Mouse (Mus musculus): ENCODE results near the gene Hunk. TPM values are rescaled to one million over a fixed set of nuclear protein-coding genes. Genes with fewer than 3 reads are reported as not detected.

Gene Hunk
- total and polyA plus RNA-seq, 3 experiments = 0.01 TPM; not detected in 2

- Histone ChIP-seq H3K27me3 (ENCODE audit: control insufficient read depth in 1 of 2, insufficient read depth in 2 of 2, low read length in 2 of 2) (no peaks in the 10 kb centered on the region), H3K79me2 (ENCODE audit: control insufficient read depth, insufficient read depth, low read length, poor library complexity) (no peaks in the 10 kb centered on the region), H3K9me3 (replicated peaks; ENCODE audit: insufficient read depth, low read length) (no peaks in the 10 kb centered on the region), H3K4me1 (ENCODE audit: control insufficient read depth in 1 of 2, insufficient read depth in 2 of 2, low read length in 2 of 2) (no peaks in the 10 kb centered on the region), H3K4me3 (ENCODE audit: control insufficient read depth in 1 of 2, insufficient read depth in 1 of 2, low read depth in 2 of 2, low read length in 2 of 2) (no peak overlapping the region), H3K36me3 (ENCODE audit: control insufficient read depth in 1 of 2, insufficient read depth in 2 of 2, low read length in 2 of 2) (no peaks in the 10 kb centered on the region), H3K9ac (ENCODE audit: control insufficient read depth, low read depth, low read length, poor library complexity, severe bottlenecking) (no peak overlapping the region), H3K27ac (ENCODE audit: control insufficient read depth, low read depth, low read length) (no peak overlapping the region)
- no peak for DNase-seq (ENCODE audit: low read depth, low spot score)
- TF ChIP-seq USF2 (IDR thresholded peaks at IDR 0.05; ENCODE audit: borderline replicate concordance in 1 of 2, insufficient read depth in 1 of 2, low read depth in 1 of 2, low read length in 2 of 2) (no peak), CTCF (IDR thresholded peaks at IDR 0.05 in 2 of 3, conservative IDR thresholded peaks at IDR 0.05 in 1 of 3; ENCODE audit: control insufficient read depth in 1 of 3, insufficient read depth in 1 of 3, low read depth in 2 of 3, low read length in 3 of 3, poor library complexity in 1 of 3, severe bottlenecking in 1 of 3) (no peak), GATA1 (IDR thresholded peaks at IDR 0.05; ENCODE audit: low read depth, low read length) (no peak)
Observed at GRCm38 (mm10) chr16:90534591-90534990, 148.8 kb downstream of the Hunk start.

- no peak overlapping the region for H3K4me3 ChIP-seq (ENCODE audit: control insufficient read depth in 1 of 2, insufficient read depth in 1 of 2, low read depth in 2 of 2, low read length in 2 of 2)
Observed at GRCm38 (mm10) chr16:90538926-90539325, 153.1 kb downstream of the Hunk start.

GRCm38 (mm10) chr16:90541191-90541590 is 155.4 kb downstream of the Hunk start:
- Histone ChIP-seq H3K27me3 (ENCODE audit: control insufficient read depth in 1 of 2, insufficient read depth in 2 of 2, low read length in 2 of 2) (no peaks in the 10 kb centered on the region), H3K79me2 (ENCODE audit: control insufficient read depth, insufficient read depth, low read length, poor library complexity) (no peaks in the 10 kb centered on the region), H3K9ac (ENCODE audit: control insufficient read depth, low read depth, low read length, poor library complexity, severe bottlenecking) (no peak overlapping the region), H3K27ac (ENCODE audit: control insufficient read depth, low read depth, low read length) (no peak overlapping the region), H3K4me1 (ENCODE audit: control insufficient read depth in 1 of 2, insufficient read depth in 2 of 2, low read length in 2 of 2) (no peaks in the 10 kb centered on the region), H3K4me3 (ENCODE audit: control insufficient read depth in 1 of 2, insufficient read depth in 1 of 2, low read depth in 2 of 2, low read length in 2 of 2) (no peak overlapping the region), H3K36me3 (ENCODE audit: control insufficient read depth in 1 of 2, insufficient read depth in 2 of 2, low read length in 2 of 2) (no peaks in the 10 kb centered on the region), H3K9me3 (replicated peaks; ENCODE audit: insufficient read depth, low read length) (no peaks in the 10 kb centered on the region)
- TF ChIP-seq GATA1 (IDR thresholded peaks at IDR 0.05; ENCODE audit: low read depth, low read length) = no peak
- no peak for TF ChIP-seq NRF1 (IDR thresholded peaks at IDR 0.05; ENCODE audit: insufficient read depth, low read depth, low read length, poor library complexity, severe bottlenecking)
- no peak for TF ChIP-seq UBTF (IDR thresholded peaks at IDR 0.05; ENCODE audit: borderline replicate concordance, insufficient read depth, low read depth, low read length)
- no peak for TF ChIP-seq MAZ (IDR thresholded peaks at IDR 0.05; ENCODE audit: low read depth, low read length)
- TF ChIP-seq SIN3A (IDR thresholded peaks at IDR 0.05; ENCODE audit: low read length) = no peak
- TF ChIP-seq TAL1 (IDR thresholded peaks at IDR 0.05; ENCODE audit: low read length) = no peak
- DNase-seq (ENCODE audit: low read depth, low spot score) = no peak

More at GRCm38 (mm10) chr16:90538926-90539325, 153.1 kb downstream of the Hunk start:
- no peaks in the 10 kb centered on the region for H3K36me3 ChIP-seq (ENCODE audit: control insufficient read depth in 1 of 2, insufficient read depth in 2 of 2, low read length in 2 of 2)
- H3K9ac ChIP-seq (ENCODE audit: control insufficient read depth, low read depth, low read length, poor library complexity, severe bottlenecking) = no peak overlapping the region
- H3K4me1 ChIP-seq (ENCODE audit: control insufficient read depth in 1 of 2, insufficient read depth in 2 of 2, low read length in 2 of 2) = no peaks in the 10 kb centered on the region
- H3K27me3 ChIP-seq (ENCODE audit: control insufficient read depth in 1 of 2, insufficient read depth in 2 of 2, low read length in 2 of 2) = no peaks in the 10 kb centered on the region
- no peak for DNase-seq (ENCODE audit: low read depth, low spot score)
- H3K9me3 ChIP-seq (replicated peaks; ENCODE audit: insufficient read depth, low read length) = no peaks in the 10 kb centered on the region
- H3K79me2 ChIP-seq (ENCODE audit: control insufficient read depth, insufficient read depth, low read length, poor library complexity) = no peaks in the 10 kb centered on the region
- no peak overlapping the region for H3K27ac ChIP-seq (ENCODE audit: control insufficient read depth, low read depth, low read length)
- TF ChIP-seq USF1 (IDR thresholded peaks at IDR 0.05; ENCODE audit: low read depth, low read length) (no peak), CHD1 (IDR thresholded peaks at IDR 0.05; ENCODE audit: low read depth, low read length) (no peak), MXI1 (IDR thresholded peaks at IDR 0.05; ENCODE audit: low read depth, low read length) (no peak), MYB (IDR thresholded peaks at IDR 0.05; ENCODE audit: low read depth, low read length) (no peak), SIN3A (IDR thresholded peaks at IDR 0.05; ENCODE audit: low read length) (no peak), CTCF (IDR thresholded peaks at IDR 0.05 in 2 of 3, conservative IDR thresholded peaks at IDR 0.05 in 1 of 3; ENCODE audit: control insufficient read depth in 1 of 3, insufficient read depth in 1 of 3, low read depth in 2 of 3, low read length in 3 of 3, poor library complexity in 1 of 3, severe bottlenecking in 1 of 3) (no peak), POLR2AphosphoS2 (IDR thresholded peaks at IDR 0.05; ENCODE audit: low read length) (no peak), MEF2A (IDR thresholded peaks at IDR 0.05; ENCODE audit: extremely low read depth, insufficient replicate concordance, low read depth, low read length, poor library complexity, severe bottlenecking) (no peak), HCFC1 (IDR thresholded peaks at IDR 0.05; ENCODE audit: low read depth, low read length) (no peak), CHD2 (IDR thresholded peaks at IDR 0.05; ENCODE audit: low read length) (no peak), NELFE (IDR thresholded peaks at IDR 0.05; ENCODE audit: low read depth, low read length) (no peak)

Data from MEL (cell line).